Mouse (Mus musculus): Measurements from ENCODE around the gene Slc50a1. TPM values are rescaled to one million over a fixed set of nuclear protein-coding genes. Genes with fewer than 3 reads are reported as not detected.

The Slc50a1 gene
- polyA plus RNA-seq, 1 experiment from 2014 or later: 48.2 TPM

DNA sequence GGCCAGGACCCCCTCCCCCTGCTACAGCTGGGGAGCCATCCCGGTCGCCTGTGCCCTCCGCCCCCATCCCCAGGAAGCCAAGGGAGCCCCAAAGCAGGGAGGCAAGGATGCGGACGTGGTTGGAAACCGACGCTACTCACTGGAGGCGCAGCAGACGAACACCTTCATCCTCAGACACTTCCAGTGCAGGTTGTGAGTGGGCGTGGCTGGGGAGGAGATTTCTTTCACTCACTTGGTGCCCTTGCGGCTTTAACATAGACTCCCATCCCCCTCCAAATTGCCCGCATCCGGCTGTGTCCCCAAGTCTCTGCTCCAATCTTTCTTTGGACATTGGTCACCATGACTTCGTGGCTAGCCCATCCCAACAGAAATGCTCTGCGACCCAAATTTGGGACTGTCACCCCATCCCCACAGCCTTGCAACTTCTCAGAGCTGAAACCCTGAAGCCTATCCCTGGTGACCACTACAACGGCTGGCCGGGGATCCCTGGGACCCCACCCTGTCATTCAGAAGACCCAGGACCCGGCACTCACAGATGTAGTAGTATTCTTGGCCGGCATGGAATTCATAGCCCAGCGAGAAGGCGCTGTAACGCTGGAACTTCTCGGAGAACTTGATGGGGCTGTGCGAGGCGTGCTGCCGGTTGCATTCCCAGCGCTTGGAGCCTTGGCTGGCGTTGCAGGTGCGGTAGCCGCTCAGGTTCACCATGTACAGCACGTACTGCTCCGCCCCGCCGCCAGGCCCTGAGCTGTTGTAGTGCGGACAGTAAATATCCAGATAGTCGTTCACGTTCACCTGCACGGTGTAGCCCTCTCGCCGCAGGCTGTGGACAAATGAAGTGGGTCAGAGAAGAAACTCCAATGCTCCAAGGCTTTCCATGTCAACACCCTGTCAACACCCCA lies 45.8 kb upstream of the Slc50a1 start:
- H3K9me3 ChIP-seq (ENCODE audit: control insufficient read depth, low read length): no peaks in the 10 kb centered on the region
- 20% methylated on average over 38 of the region's 40 CpGs for WGBS
- H3K27me3 ChIP-seq (ENCODE audit: control insufficient read depth, insufficient read depth, low read length): peaks cover 42% of the 10 kb centered on the region
- peak overlapping the region; percentile 67 for H3K4me2 ChIP-seq (ENCODE audit: low read length)
- peak overlapping the region in 1 of 2 experiments; percentile 37; a peak in 2 of 4 replicates for H3K4me3 ChIP-seq (ENCODE audit: control insufficient read depth in 1 of 2, insufficient read depth in 1 of 2, low read depth in 1 of 2, low read length in 2 of 2)
- no peak overlapping the region for H3K27ac ChIP-seq (replicated peaks in 1 of 2; ENCODE audit: control insufficient read depth in 1 of 2, insufficient read depth in 1 of 2, low read depth in 2 of 2, low read length in 2 of 2)
- no peak overlapping the region for H3K9ac ChIP-seq (ENCODE audit: low read length)
- peaks cover 37 to 48% of the 10 kb centered on the region in 2 experiments for H3K4me1 ChIP-seq (ENCODE audit: control insufficient read depth in 2 of 2, insufficient read depth in 2 of 2, low read length in 2 of 2)
- H3K36me3 ChIP-seq (ENCODE audit: control insufficient read depth, insufficient read depth, low read length): no peaks in the 10 kb centered on the region
- ATAC-seq (ENCODE audit: insufficient number of reproducible peaks, insufficient read depth, low FRiP score, low read depth): no peak

- Histone ChIP-seq H3K27me3 (ENCODE audit: control insufficient read depth, insufficient read depth, low read length) (peaks cover 33% of the 10 kb centered on the region), H3K9me3 (ENCODE audit: control insufficient read depth, low read length) (no peaks in the 10 kb centered on the region), H3K4me2 (ENCODE audit: low read length) (peak overlapping the region; percentile 67), H3K4me1 (ENCODE audit: control insufficient read depth in 2 of 2, insufficient read depth in 2 of 2, low read length in 2 of 2) (peaks cover 30 to 40% of the 10 kb centered on the region in 2 experiments), H3K36me3 (ENCODE audit: control insufficient read depth, insufficient read depth, low read length) (no peaks in the 10 kb centered on the region), H3K9ac (ENCODE audit: low read length) (peak overlapping the region; percentile 66), H3K4me3 (ENCODE audit: control insufficient read depth in 1 of 2, insufficient read depth in 1 of 2, low read depth in 1 of 2, low read length in 2 of 2) (peak overlapping the region; percentile 28 to 37), H3K27ac (replicated peaks in 1 of 2; ENCODE audit: control insufficient read depth in 1 of 2, insufficient read depth in 1 of 2, low read depth in 2 of 2, low read length in 2 of 2) (no peak overlapping the region)
- 11% methylated on average over 21 of the region's 26 CpGs for WGBS
- ATAC-seq (ENCODE audit: insufficient number of reproducible peaks, insufficient read depth, low FRiP score, low read depth): peak; percentile 17; the same call in 1 of the 2 replicates
Measured at GRCm38 (mm10) chr3:89315195-89315929, 45.0 kb upstream of the Slc50a1 start.

DNA sequence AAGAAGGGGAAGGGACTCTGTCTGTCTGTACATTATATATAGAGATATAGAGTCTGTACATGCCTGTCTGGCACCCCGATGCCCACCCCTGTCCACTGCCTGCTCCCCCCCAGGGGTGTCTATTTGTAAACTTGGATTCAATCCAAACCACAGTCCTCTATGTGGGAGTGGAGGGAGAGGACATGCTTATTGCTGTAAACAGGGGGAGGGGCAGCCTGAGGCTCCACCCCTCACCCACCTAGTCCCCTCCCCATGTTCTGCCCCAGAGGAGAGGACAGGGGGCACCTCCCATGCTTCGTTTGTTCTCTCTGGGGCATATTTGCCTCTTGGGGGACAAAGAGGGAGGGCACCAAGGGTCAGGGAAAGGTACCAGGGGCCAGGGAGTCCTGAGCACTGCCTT lies 44.4 kb upstream of the Slc50a1 start:
- WGBS: 52% methylated on average over 2 of the region's 2 CpGs
- peak overlapping the region; percentile 67 for H3K4me2 ChIP-seq (ENCODE audit: low read length)
- no peak overlapping the region for H3K27ac ChIP-seq (replicated peaks in 1 of 2; ENCODE audit: control insufficient read depth in 1 of 2, insufficient read depth in 1 of 2, low read depth in 2 of 2, low read length in 2 of 2)
- ATAC-seq (ENCODE audit: insufficient number of reproducible peaks, insufficient read depth, low FRiP score, low read depth): 0 out of 2 replicates have a peak, but pooled peaks have one; percentile 3
- no peaks in the 10 kb centered on the region for H3K9me3 ChIP-seq (ENCODE audit: control insufficient read depth, low read length)
- peaks cover 28% of the 10 kb centered on the region for H3K27me3 ChIP-seq (ENCODE audit: control insufficient read depth, insufficient read depth, low read length)
- no peaks in the 10 kb centered on the region for H3K36me3 ChIP-seq (ENCODE audit: control insufficient read depth, insufficient read depth, low read length)
- peaks cover 26 to 34% of the 10 kb centered on the region in 2 experiments for H3K4me1 ChIP-seq (ENCODE audit: control insufficient read depth in 2 of 2, insufficient read depth in 2 of 2, low read length in 2 of 2)
- no peak overlapping the region for H3K4me3 ChIP-seq (ENCODE audit: control insufficient read depth in 1 of 2, insufficient read depth in 1 of 2, low read depth in 1 of 2, low read length in 2 of 2)
- H3K9ac ChIP-seq (ENCODE audit: low read length): 0 out of 2 replicates have a peak overlapping the region, but pooled peaks have one; percentile 66

GRCm38 (mm10) chr3:89314340-89314739 lies 44.0 kb upstream of the Slc50a1 start:
- H3K27me3 ChIP-seq (ENCODE audit: control insufficient read depth, insufficient read depth, low read length): peaks cover 23% of the 10 kb centered on the region
- peaks cover 23 to 30% of the 10 kb centered on the region in 2 experiments for H3K4me1 ChIP-seq (ENCODE audit: control insufficient read depth in 2 of 2, insufficient read depth in 2 of 2, low read length in 2 of 2)
- no peak for ATAC-seq (ENCODE audit: insufficient number of reproducible peaks, insufficient read depth, low FRiP score, low read depth)
- no peak overlapping the region for H3K9ac ChIP-seq (ENCODE audit: low read length)
- H3K4me3 ChIP-seq (ENCODE audit: control insufficient read depth in 1 of 2, insufficient read depth in 1 of 2, low read depth in 1 of 2, low read length in 2 of 2): no peak overlapping the region
- H3K9me3 ChIP-seq (ENCODE audit: control insufficient read depth, low read length): no peaks in the 10 kb centered on the region
- no peak overlapping the region for H3K27ac ChIP-seq (replicated peaks in 1 of 2; ENCODE audit: control insufficient read depth in 1 of 2, insufficient read depth in 1 of 2, low read depth in 2 of 2, low read length in 2 of 2)
- no peak overlapping the region for H3K4me2 ChIP-seq (ENCODE audit: low read length)
- no peaks in the 10 kb centered on the region for H3K36me3 ChIP-seq (ENCODE audit: control insufficient read depth, insufficient read depth, low read length)
- WGBS: 41% methylated on average over 5 of the region's 5 CpGs

DNA sequence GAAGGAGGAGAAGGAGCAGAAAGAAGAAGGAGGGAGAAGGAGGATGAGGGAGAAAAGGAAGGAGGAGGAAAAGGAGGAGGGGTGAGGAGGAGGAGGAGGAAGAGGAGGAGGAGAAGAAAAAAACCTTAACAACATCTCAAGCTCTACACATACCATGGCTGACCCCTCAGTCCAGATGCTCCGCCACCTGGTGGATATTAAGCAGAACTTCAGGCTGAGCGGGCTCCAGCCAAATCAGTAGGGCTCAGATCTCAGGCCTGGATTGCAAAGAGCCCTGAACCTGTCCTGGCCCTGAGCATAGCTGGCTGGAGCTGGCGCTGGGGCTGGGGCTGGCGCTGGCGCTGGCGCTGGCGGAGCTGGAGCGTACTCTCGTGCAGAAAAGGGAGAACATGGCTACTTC lies 37.7 kb upstream of the Slc50a1 start:
- H3K36me3 ChIP-seq (ENCODE audit: control insufficient read depth, insufficient read depth, low read length): no peaks in the 10 kb centered on the region
- ATAC-seq (ENCODE audit: insufficient number of reproducible peaks, insufficient read depth, low FRiP score, low read depth): peak; percentile 44; the same call in 1 of the 2 replicates
- 2% methylated on average over 9 of the region's 9 CpGs for WGBS
- no peak overlapping the region for H3K4me3 ChIP-seq (ENCODE audit: control insufficient read depth in 1 of 2, insufficient read depth in 1 of 2, low read depth in 1 of 2, low read length in 2 of 2)
- no peaks in the 10 kb centered on the region for H3K27me3 ChIP-seq (ENCODE audit: control insufficient read depth, insufficient read depth, low read length)
- no peaks in the 10 kb centered on the region for H3K4me1 ChIP-seq (ENCODE audit: control insufficient read depth in 2 of 2, insufficient read depth in 2 of 2, low read length in 2 of 2)
- no peak overlapping the region for H3K9ac ChIP-seq (ENCODE audit: low read length)
- H3K27ac ChIP-seq (replicated peaks in 1 of 2; ENCODE audit: control insufficient read depth in 1 of 2, insufficient read depth in 1 of 2, low read depth in 2 of 2, low read length in 2 of 2): no peak overlapping the region
- no peaks in the 10 kb centered on the region for H3K9me3 ChIP-seq (ENCODE audit: control insufficient read depth, low read length)
- H3K4me2 ChIP-seq (ENCODE audit: low read length): no peak overlapping the region

GRCm38 (mm10) chr3:89305551-89306325 lies 35.4 kb upstream of the Slc50a1 start:
- ATAC-seq (ENCODE audit: insufficient number of reproducible peaks, insufficient read depth, low FRiP score, low read depth): no peak
- no peaks in the 10 kb centered on the region for H3K36me3 ChIP-seq (ENCODE audit: control insufficient read depth, insufficient read depth, low read length)
- no peaks in the 10 kb centered on the region for H3K27me3 ChIP-seq (ENCODE audit: control insufficient read depth, insufficient read depth, low read length)
- H3K4me1 ChIP-seq (ENCODE audit: control insufficient read depth in 2 of 2, insufficient read depth in 2 of 2, low read length in 2 of 2): no peaks in the 10 kb centered on the region
- H3K9me3 ChIP-seq (ENCODE audit: control insufficient read depth, low read length): no peaks in the 10 kb centered on the region
- no peak overlapping the region for H3K9ac ChIP-seq (ENCODE audit: low read length)
- H3K27ac ChIP-seq (replicated peaks in 1 of 2; ENCODE audit: control insufficient read depth in 1 of 2, insufficient read depth in 1 of 2, low read depth in 2 of 2, low read length in 2 of 2): no peak overlapping the region
- WGBS: 73% methylated on average over 8 of the region's 8 CpGs
- H3K4me2 ChIP-seq (ENCODE audit: low read length): no peak overlapping the region
- no peak overlapping the region for H3K4me3 ChIP-seq (ENCODE audit: control insufficient read depth in 1 of 2, insufficient read depth in 1 of 2, low read depth in 1 of 2, low read length in 2 of 2)

DNA sequence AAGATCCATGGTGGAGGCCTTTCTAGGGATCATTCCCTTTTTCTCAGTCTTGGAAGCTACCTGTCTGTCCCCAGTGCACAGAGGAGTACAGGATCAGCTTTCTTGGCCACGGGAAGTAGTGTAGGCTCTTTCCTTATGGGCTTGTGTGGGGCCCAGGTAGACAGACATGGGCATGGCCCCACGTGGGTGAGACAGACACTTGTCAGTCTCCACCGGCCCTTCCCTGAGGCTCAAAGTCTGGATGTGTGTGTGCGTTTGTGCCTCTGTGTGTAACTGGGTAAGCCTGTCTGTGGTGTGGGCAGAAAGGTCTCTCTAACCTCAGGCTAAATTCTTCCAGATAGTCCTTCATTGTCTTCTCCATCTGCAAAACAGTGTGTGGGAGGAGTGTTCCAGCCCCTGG lies 34.7 kb upstream of the Slc50a1 start:
- H3K27ac ChIP-seq (replicated peaks in 1 of 2; ENCODE audit: control insufficient read depth in 1 of 2, insufficient read depth in 1 of 2, low read depth in 2 of 2, low read length in 2 of 2): no peak overlapping the region

More for the DNA sequence above, 34.7 kb upstream of the Slc50a1 start:
- 0 out of 2 replicates have a peak, but pooled peaks cover 2% of the 10 kb centered on the region for H3K27me3 ChIP-seq (ENCODE audit: control insufficient read depth, insufficient read depth, low read length)
- H3K4me2 ChIP-seq (ENCODE audit: low read length): no peak overlapping the region
- no peak for ATAC-seq (ENCODE audit: insufficient number of reproducible peaks, insufficient read depth, low FRiP score, low read depth)
- peaks cover 0 to 1% of the 10 kb centered on the region in 2 experiments; a peak in 1 of 4 replicates for H3K4me1 ChIP-seq (ENCODE audit: control insufficient read depth in 2 of 2, insufficient read depth in 2 of 2, low read length in 2 of 2)
- WGBS: 57% methylated on average over 4 of the region's 4 CpGs
- no peaks in the 10 kb centered on the region for H3K36me3 ChIP-seq (ENCODE audit: control insufficient read depth, insufficient read depth, low read length)
- no peak overlapping the region for H3K9ac ChIP-seq (ENCODE audit: low read length)
- H3K9me3 ChIP-seq (ENCODE audit: control insufficient read depth, low read length): no peaks in the 10 kb centered on the region
- no peak overlapping the region for H3K4me3 ChIP-seq (ENCODE audit: control insufficient read depth in 1 of 2, insufficient read depth in 1 of 2, low read depth in 1 of 2, low read length in 2 of 2)
